ENCODE assay signal across 13 mouse cellular contexts in genomic region chr2:30429156-30429555, GRCm38 (mm10). TPM values are rescaled to one million over a fixed set of nuclear protein-coding genes. Genes with fewer than 3 reads are reported as not detected.
DNase-seq lines count a peak whose midpoint lies in the region; ATAC-seq and TF ChIP-seq lines count a peak whose summit lies in the region.
"Had no signal": no experiment of that assay in that cellular context is flagged by ENCODE, and none has a peak within 500 bp of the region (broad histone marks: within the 10 kb centered on the region; RNA-seq: fewer than 3 reads in every experiment).

No protein-coding gene starts in this region.

- TF ChIP-seq CTCF in heart, adult 2 months (IDR thresholded peaks at IDR 0.05) = peak; percentile 41
- peak; percentile 12; the same call in 1 of the 2 replicates for TF ChIP-seq CTCF in gastrocnemius, adult 2 months (IDR thresholded peaks at IDR 0.05)

- TF ChIP-seq EP300 in heart, adult 2 months (IDR thresholded peaks at IDR 0.05; ENCODE audit: insufficient read depth, low read depth, low read length) = 0 out of 2 replicates have a peak, but pooled peaks have one; percentile 52

- H3K27me3 ChIP-seq in heart, adult 2 months (ENCODE audit: control insufficient read depth, insufficient read depth, low read length) = no peaks in the 10 kb centered on the region
- no peaks in the 10 kb centered on the region for H3K27me3 ChIP-seq in forebrain, embryonic 11.5 days (ENCODE audit: control insufficient read depth, insufficient read depth, low read length)
- H3K27me3 ChIP-seq in hindbrain, embryonic 12.5 days = no peaks in the 10 kb centered on the region

- H3K4me1 ChIP-seq in heart, adult 2 months (ENCODE audit: control insufficient read depth, insufficient read depth, low read length) = 0 out of 2 replicates have a peak, but pooled peaks cover 2% of the 10 kb centered on the region
- no peaks in the 10 kb centered on the region for H3K4me1 ChIP-seq in forebrain, embryonic 11.5 days (replicated peaks; ENCODE audit: control insufficient read depth, insufficient read depth, low read length)
- H3K4me1 ChIP-seq in hindbrain, embryonic 12.5 days = no peaks in the 10 kb centered on the region
- H3K4me1 ChIP-seq: forebrain, embryonic 10.5 days had no signal

- H3K4me3 ChIP-seq in heart, adult 2 months = no peak overlapping the region
- H3K4me3 ChIP-seq in gastrocnemius, adult 2 months = no peak overlapping the region
- H3K4me3 ChIP-seq in forebrain, embryonic 11.5 days (ENCODE audit: low read depth, low read length) = no peak overlapping the region
- no peak overlapping the region for H3K4me3 ChIP-seq in hindbrain, embryonic 12.5 days
- H3K4me3 ChIP-seq: forebrain, embryonic 10.5 days; left cerebral cortex, adult 2 months had no signal

- ATAC-seq in forebrain, embryonic 11.5 days (replicated peaks; ENCODE audit: low FRiP score) = no peak
- ATAC-seq in hindbrain, embryonic 12.5 days (ENCODE audit: low FRiP score) = no peak
- ATAC-seq: activated CD4-positive, CD25-positive, alpha-beta regulatory T cell, adult 4 months had no signal

- no peak for TF ChIP-seq POLR2A in heart, adult 2 months (IDR thresholded peaks at IDR 0.05; ENCODE audit: insufficient read depth, low read depth, low read length)

- peak; percentile 56 to 80 for DNase-seq in heart, adult 2 months
- DNase-seq in heart, postnatal 25 days (ENCODE audit: low spot score) = no peak
- DNase-seq in adrenal gland, adult (ENCODE audit: inconsistent age in 2 of 2, low spot score in 1 of 2) = peak; percentile 85 to 95
- DNase-seq in gastrocnemius, adult 2 months = peak; percentile 89
- peak; percentile 49 for DNase-seq in lung, postnatal 25 days (ENCODE audit: low spot score)
- no peak for DNase-seq in forebrain, embryonic 11.5 days (ENCODE audit: low spot score)
- DNase-seq in testis, postnatal 14 days (ENCODE audit: low spot score) = no peak
- DNase-seq: kidney, postnatal 10 days; lung, embryonic 14.5 days had no signal

- intact Hi-C loops in heart, adult 2 months (cut with DNase I) = no loop called here
- intact Hi-C loops in heart, postnatal 25 days (cut with DNase I) = no loop called here
- intact Hi-C loops in gastrocnemius, adult 2 months (cut with DNase I) = no loop called here

- no peaks in the 10 kb centered on the region for H3K79me2 ChIP-seq in heart, adult 2 months (replicated peaks; ENCODE audit: control insufficient read depth, insufficient read depth, low read length)

- H3K9me3 ChIP-seq in forebrain, embryonic 11.5 days (ENCODE audit: control insufficient read depth, low read length) = no peaks in the 10 kb centered on the region
- H3K9me3 ChIP-seq in hindbrain, embryonic 12.5 days (replicated peaks) = no peaks in the 10 kb centered on the region
- H3K9me3 ChIP-seq: forebrain, embryonic 10.5 days had no signal

- no peaks in the 10 kb centered on the region for H3K36me3 ChIP-seq in heart, adult 2 months (ENCODE audit: control insufficient read depth, insufficient read depth, low read length)
- H3K36me3 ChIP-seq in forebrain, embryonic 11.5 days (ENCODE audit: control insufficient read depth, insufficient read depth, low read length) = peaks cover 8% of the 10 kb centered on the region; the same call in 1 of the 2 replicates
- H3K36me3 ChIP-seq in hindbrain, embryonic 12.5 days = peaks cover 79% of the 10 kb centered on the region

- peak overlapping the region; percentile 45 for H3K27ac ChIP-seq in heart, adult 2 months
- peak overlapping the region; percentile 59 for H3K27ac ChIP-seq in gastrocnemius, adult 2 months
- no peak overlapping the region for H3K27ac ChIP-seq in forebrain, embryonic 11.5 days (ENCODE audit: low read depth, low read length)
- H3K27ac ChIP-seq in hindbrain, embryonic 12.5 days = no peak overlapping the region
- H3K27ac ChIP-seq: forebrain, embryonic 10.5 days; left cerebral cortex, adult 2 months had no signal

- no peak overlapping the region for H3K4me2 ChIP-seq in forebrain, embryonic 11.5 days (ENCODE audit: low read depth, low read length, severe bottlenecking)
- H3K4me2 ChIP-seq in hindbrain, embryonic 12.5 days (replicated peaks) = no peak overlapping the region
- H3K4me2 ChIP-seq: lung, embryonic 14.5 days had no signal

- H3K9ac ChIP-seq in heart, adult 2 months (ENCODE audit: low read depth, low read length) = no peak overlapping the region
- H3K9ac ChIP-seq in forebrain, embryonic 11.5 days (ENCODE audit: low read length) = no peak overlapping the region
- no peak overlapping the region for H3K9ac ChIP-seq in hindbrain, embryonic 12.5 days
- H3K9ac ChIP-seq: lung, embryonic 14.5 days had no signal

RNA-seq across cellular contexts. Expression of gene Ptpa, which starts 13.3 kb away (rescaled TPM):
- 10 to 100 TPM; 82.7 to 91.2 TPM for total RNA-seq in heart, adult 2 months (2021)
- polyA plus RNA-seq in heart, adult 2 months (2012; rRNA removed) = 88.7 and 107 TPM in 2 replicates
- total RNA-seq in heart, postnatal 25 days (2021) = 10 to 100 TPM; 91.2 to 92.3 TPM
- total RNA-seq in gastrocnemius, adult 2 months (2021) = 10 to 100 TPM; 48.9 to 86.1 TPM
- 90.0 and 94.5 TPM in 2 replicates for polyA plus RNA-seq in forebrain, embryonic 11.5 days (2014; fragmentation: Nextera tagmentation; extraction: Ambion mirVana)
- polyA plus RNA-seq in hindbrain, embryonic 12.5 days (2016; fragmentation: Nextera tagmentation; extraction: Ambion mirVana) = 133 and 134 TPM in 2 replicates

RNA-seq across cellular contexts. Expression of gene Crat, which starts 13.5 kb away (rescaled TPM):
- total RNA-seq in heart, adult 2 months (2021) = 100 to 1,000 TPM; 452 to 542 TPM
- 695 and 713 TPM in 2 replicates for polyA plus RNA-seq in heart, adult 2 months (2012; rRNA removed)
- total RNA-seq in heart, postnatal 25 days (2021) = 100 to 1,000 TPM; 433 to 486 TPM
- 100 to 1,000 TPM; 362 to 422 TPM for total RNA-seq in gastrocnemius, adult 2 months (2021)
- 25.8 and 30.0 TPM in 2 replicates for polyA plus RNA-seq in forebrain, embryonic 11.5 days (2014; fragmentation: Nextera tagmentation; extraction: Ambion mirVana)
- 23.9 and 26.8 TPM in 2 replicates for polyA plus RNA-seq in hindbrain, embryonic 12.5 days (2016; fragmentation: Nextera tagmentation; extraction: Ambion mirVana)

RNA-seq across cellular contexts. Expression of gene Dolpp1, which starts 37.1 kb away (rescaled TPM):
- 1 to 10 TPM; 5.9 to 9.0 TPM for total RNA-seq in heart, adult 2 months (2021)
- 23.5 and 25.1 TPM in 2 replicates for polyA plus RNA-seq in heart, adult 2 months (2012; rRNA removed)
- 10 to 100 TPM in 1 of 2 experiments, 1 to 10 TPM in 1; 8.3 to 10.4 TPM for total RNA-seq in heart, postnatal 25 days (2021)
- 1 to 10 TPM; 5.3 to 6.1 TPM for total RNA-seq in gastrocnemius, adult 2 months (2021)
- 47.9 and 53.6 TPM in 2 replicates for polyA plus RNA-seq in forebrain, embryonic 11.5 days (2014; fragmentation: Nextera tagmentation; extraction: Ambion mirVana)
- 46.9 and 50.2 TPM in 2 replicates for polyA plus RNA-seq in hindbrain, embryonic 12.5 days (2016; fragmentation: Nextera tagmentation; extraction: Ambion mirVana)

RNA-seq across cellular contexts. Expression of gene Ier5l, which starts 44.9 kb away (rescaled TPM):
- total RNA-seq in heart, adult 2 months (2021) = 1 to 10 TPM; 2.8 to 3.0 TPM
- 3.4 and 5.6 TPM in 2 replicates for polyA plus RNA-seq in heart, adult 2 months (2012; rRNA removed)
- 1 to 10 TPM; 4.1 to 6.9 TPM for total RNA-seq in heart, postnatal 25 days (2021)
- total RNA-seq in gastrocnemius, adult 2 months (2021) = 1 to 10 TPM in 1 of 2 experiments, under 1 TPM in 1; 0.97 to 1.1 TPM
- 3.7 and 8.5 TPM in 2 replicates for polyA plus RNA-seq in forebrain, embryonic 11.5 days (2014; fragmentation: Nextera tagmentation; extraction: Ambion mirVana)
- polyA plus RNA-seq in hindbrain, embryonic 12.5 days (2016; fragmentation: Nextera tagmentation; extraction: Ambion mirVana) = 4.7 and 4.8 TPM in 2 replicates

Comparison
In these comparisons a context has a peak if more than half of its experiments do, and no peak if none do; other contexts are left out.
1. DNase-seq: peak in heart, adult 2 months (2 of 2), adrenal gland, adult (2 of 2), gastrocnemius, adult 2 months (single experiment) and lung, postnatal 25 days (single experiment); none in heart, postnatal 25 days (single experiment), forebrain, embryonic 11.5 days (single experiment) and testis, postnatal 14 days (single experiment).
2. H3K27ac ChIP-seq: peak in heart, adult 2 months (single experiment) and gastrocnemius, adult 2 months (single experiment); none in forebrain, embryonic 11.5 days (single experiment) and hindbrain, embryonic 12.5 days (single experiment).